Mouse (Mus musculus) cerebellum, adult 2 months (tissue): ENCODE results near the gene Fam171a2.

Experiments used
- CTCF ChIP-seq: fragments of 200-500 bp; IDR thresholded peaks from 2 replicates; pipeline ENCODE4 v1.5.1; 2011; ENCODE audit warnings: low read depth, mild to moderate bottlenecking, control low read depth, low read length, moderate library complexity, borderline replicate concordance; ENCODE audit not compliant: insufficient read depth
- POLR2A ChIP-seq: fragments of 200-500 bp; IDR thresholded peaks from 2 replicates; pipeline ENCODE4 v1.6.1; 2011; ENCODE audit warnings: low read length, control low read depth, borderline replicate concordance; ENCODE audit not compliant: insufficient read depth

DNA sequence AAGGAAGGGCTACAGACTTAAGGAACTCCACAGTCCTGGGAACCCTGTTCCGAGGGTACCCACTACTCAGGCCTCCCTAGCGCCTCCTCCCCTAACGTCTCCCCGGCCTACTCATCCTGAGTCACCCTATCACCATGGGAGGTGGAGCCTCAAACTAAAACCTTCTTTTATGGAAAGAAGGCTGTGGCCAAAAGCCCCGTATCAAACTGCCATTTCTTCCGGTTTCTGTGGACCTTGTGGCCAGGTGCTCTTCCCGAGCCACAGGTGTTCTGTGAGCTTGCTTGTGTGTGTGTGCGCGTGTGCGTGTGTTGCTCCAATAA is 11.1 kb downstream of the Fam171a2 start:
- TF ChIP-seq CTCF = no peak
- TF ChIP-seq POLR2A = no peak
